Mouse (Mus musculus): Measurements from ENCODE around the gene Elp6. TPM values are rescaled to one million over a fixed set of nuclear protein-coding genes. Genes with fewer than 3 reads are reported as not detected.

The Elp6 gene
- polyA plus RNA-seq (2015; fragmentation: Nextera tagmentation; extraction: Ambion mirVana): 22.0 and 22.3 TPM in 2 replicates

- H3K4me1 ChIP-seq (replicated peaks): 0 out of 2 replicates have a peak, but pooled peaks cover 10% of the 10 kb centered on the region
- no peaks in the 10 kb centered on the region for H3K36me3 ChIP-seq
- H3K27me3 ChIP-seq (replicated peaks): no peaks in the 10 kb centered on the region
- WGBS: under 1% methylated on average over 46 of the region's 46 CpGs
- H3K27ac ChIP-seq: peak within 1 kb of the TSS; percentile 85
- H3K4me3 ChIP-seq (replicated peaks): peak within 1 kb of the TSS; percentile 49
- H3K4me2 ChIP-seq (replicated peaks): peak within 1 kb of the TSS; percentile 75
- peak within 1 kb of the TSS; percentile 62 for H3K9ac ChIP-seq
- peak; percentile 99 for ATAC-seq
- no peaks in the 10 kb centered on the region for H3K9me3 ChIP-seq
These were observed at the start of gene Elp6 for GRCm38 (mm10) chr9:110304969-110305651. Gene Elp6 (plus strand): TSS chr9:110305173.

- Histone ChIP-seq H3K36me3 (no peaks in the 10 kb centered on the region), H3K4me3 (replicated peaks) (no peak overlapping the region), H3K27me3 (replicated peaks) (no peaks in the 10 kb centered on the region), H3K9ac (no peak overlapping the region), H3K9me3 (no peaks in the 10 kb centered on the region), H3K4me1 (replicated peaks) (no peaks in the 10 kb centered on the region), H3K4me2 (replicated peaks) (no peak overlapping the region), H3K27ac (no peak overlapping the region)
- ATAC-seq: peak; percentile 83
- 58% methylated on average over 15 of the region's 15 CpGs for WGBS
These were observed 49.5 kb upstream of the Elp6 start for GRCm38 (mm10) chr9:110255407-110256019.

GRCm38 (mm10) chr9:110258646-110259045 is 46.3 kb upstream of the Elp6 start:
- WGBS: 77% methylated on average over 6 of the region's 6 CpGs
- no peak overlapping the region for H3K4me2 ChIP-seq (replicated peaks)
- ATAC-seq: no peak

GRCm38 (mm10) chr9:110259118-110259517 is 45.9 kb upstream of the Elp6 start:
- Histone ChIP-seq H3K4me3 (replicated peaks) (no peak overlapping the region), H3K4me2 (replicated peaks) (no peak overlapping the region), H3K9me3 (no peaks in the 10 kb centered on the region), H3K9ac (no peak overlapping the region), H3K27me3 (replicated peaks) (no peaks in the 10 kb centered on the region), H3K27ac (no peak overlapping the region), H3K36me3 (no peaks in the 10 kb centered on the region), H3K4me1 (replicated peaks) (no peaks in the 10 kb centered on the region)
- ATAC-seq: no peak
- 77% methylated on average over 3 of the region's 3 CpGs for WGBS

More at GRCm38 (mm10) chr9:110258646-110259045, 46.3 kb upstream of the Elp6 start:
- H3K27me3 ChIP-seq (replicated peaks): no peaks in the 10 kb centered on the region
- no peaks in the 10 kb centered on the region for H3K4me1 ChIP-seq (replicated peaks)
- no peak overlapping the region for H3K27ac ChIP-seq
- no peaks in the 10 kb centered on the region for H3K36me3 ChIP-seq
- no peak overlapping the region for H3K4me3 ChIP-seq (replicated peaks)
- H3K9ac ChIP-seq: no peak overlapping the region
- no peaks in the 10 kb centered on the region for H3K9me3 ChIP-seq

GRCm38 (mm10) chr9:110263181-110263580 is 41.8 kb upstream of the Elp6 start:
- no peak overlapping the region for H3K27ac ChIP-seq
- no peak overlapping the region for H3K4me2 ChIP-seq (replicated peaks)
- WGBS: 66% methylated on average over 8 of the region's 8 CpGs
- peak; percentile 43; the same call in 1 of the 2 replicates for ATAC-seq
- no peaks in the 10 kb centered on the region for H3K27me3 ChIP-seq (replicated peaks)
- no peaks in the 10 kb centered on the region for H3K9me3 ChIP-seq
- no peaks in the 10 kb centered on the region for H3K36me3 ChIP-seq
- H3K4me1 ChIP-seq (replicated peaks): no peaks in the 10 kb centered on the region
- H3K9ac ChIP-seq: no peak overlapping the region
- no peak overlapping the region for H3K4me3 ChIP-seq (replicated peaks)

GRCm38 (mm10) chr9:110264991-110265390 is 40.0 kb upstream of the Elp6 start:
- no peak overlapping the region for H3K4me3 ChIP-seq (replicated peaks)
- no peak overlapping the region for H3K9ac ChIP-seq
- H3K36me3 ChIP-seq: no peaks in the 10 kb centered on the region
- no peak for ATAC-seq
- H3K9me3 ChIP-seq: no peaks in the 10 kb centered on the region
- H3K4me1 ChIP-seq (replicated peaks): no peaks in the 10 kb centered on the region
- 78% methylated on average over 9 of the region's 9 CpGs for WGBS
- H3K4me2 ChIP-seq (replicated peaks): no peak overlapping the region
- no peaks in the 10 kb centered on the region for H3K27me3 ChIP-seq (replicated peaks)
- no peak overlapping the region for H3K27ac ChIP-seq

- H3K4me1 ChIP-seq (replicated peaks): no peaks in the 10 kb centered on the region
- ATAC-seq: no peak
These were observed 36.6 kb upstream of the Elp6 start for GRCm38 (mm10) chr9:110268416-110268815.

GRCm38 (mm10) chr9:110272330-110272729 is 32.6 kb upstream of the Elp6 start:
- 87% methylated on average over 3 of the region's 3 CpGs for WGBS
- Histone ChIP-seq H3K9ac (no peak overlapping the region), H3K9me3 (no peaks in the 10 kb centered on the region), H3K36me3 (no peaks in the 10 kb centered on the region), H3K27me3 (replicated peaks) (no peaks in the 10 kb centered on the region), H3K4me1 (replicated peaks) (no peaks in the 10 kb centered on the region), H3K4me3 (replicated peaks) (no peak overlapping the region), H3K27ac (no peak overlapping the region), H3K4me2 (replicated peaks) (no peak overlapping the region)
- ATAC-seq: no peak

More at GRCm38 (mm10) chr9:110268416-110268815, 36.6 kb upstream of the Elp6 start:
- no peak overlapping the region for H3K4me2 ChIP-seq (replicated peaks)
- no peaks in the 10 kb centered on the region for H3K36me3 ChIP-seq
- no peaks in the 10 kb centered on the region for H3K27me3 ChIP-seq (replicated peaks)
- H3K4me3 ChIP-seq (replicated peaks): no peak overlapping the region
- no peak overlapping the region for H3K27ac ChIP-seq
- 92% methylated on average over 10 of the region's 10 CpGs for WGBS
- no peak overlapping the region for H3K9ac ChIP-seq
- no peaks in the 10 kb centered on the region for H3K9me3 ChIP-seq

GRCm38 (mm10) chr9:110273507-110273906 is 31.5 kb upstream of the Elp6 start:
- 60% methylated on average over 4 of the region's 4 CpGs for WGBS
- no peak overlapping the region for H3K27ac ChIP-seq

GRCm38 (mm10) chr9:110275882-110276281 is 29.1 kb upstream of the Elp6 start:
- no peak for ATAC-seq
- Histone ChIP-seq H3K9ac (no peak overlapping the region), H3K4me1 (replicated peaks) (no peaks in the 10 kb centered on the region), H3K9me3 (no peaks in the 10 kb centered on the region), H3K27ac (no peak overlapping the region), H3K4me3 (replicated peaks) (no peak overlapping the region), H3K36me3 (no peaks in the 10 kb centered on the region), H3K4me2 (replicated peaks) (no peak overlapping the region), H3K27me3 (replicated peaks) (no peaks in the 10 kb centered on the region)
- 66% methylated on average over 5 of the region's 5 CpGs for WGBS

More at GRCm38 (mm10) chr9:110273507-110273906, 31.5 kb upstream of the Elp6 start:
- Histone ChIP-seq H3K36me3 (no peaks in the 10 kb centered on the region), H3K9me3 (no peaks in the 10 kb centered on the region), H3K4me1 (replicated peaks) (no peaks in the 10 kb centered on the region), H3K9ac (no peak overlapping the region), H3K27me3 (replicated peaks) (no peaks in the 10 kb centered on the region), H3K4me3 (replicated peaks) (no peak overlapping the region), H3K4me2 (replicated peaks) (no peak overlapping the region)
- ATAC-seq: no peak

- Histone ChIP-seq H3K4me1 (replicated peaks) (no peaks in the 10 kb centered on the region), H3K4me3 (replicated peaks) (no peak overlapping the region), H3K36me3 (no peaks in the 10 kb centered on the region), H3K27ac (no peak overlapping the region), H3K27me3 (replicated peaks) (no peaks in the 10 kb centered on the region), H3K9ac (no peak overlapping the region), H3K4me2 (replicated peaks) (no peak overlapping the region), H3K9me3 (no peaks in the 10 kb centered on the region)
- 56% methylated on average over 8 of the region's 8 CpGs for WGBS
- ATAC-seq: no peak
These were observed 27.5 kb upstream of the Elp6 start for GRCm38 (mm10) chr9:110277431-110277881.

GRCm38 (mm10) chr9:110284075-110284697 is 20.8 kb upstream of the Elp6 start:
- ATAC-seq: no peak
- no peak overlapping the region for H3K9ac ChIP-seq
- H3K4me1 ChIP-seq (replicated peaks): no peaks in the 10 kb centered on the region
- no peaks in the 10 kb centered on the region for H3K36me3 ChIP-seq
- no peak overlapping the region for H3K4me2 ChIP-seq (replicated peaks)
- H3K27ac ChIP-seq: no peak overlapping the region
- no peaks in the 10 kb centered on the region for H3K27me3 ChIP-seq (replicated peaks)
- no peaks in the 10 kb centered on the region for H3K9me3 ChIP-seq
- 93% methylated on average over 10 of the region's 10 CpGs for WGBS
- no peak overlapping the region for H3K4me3 ChIP-seq (replicated peaks)
